Mouse (Mus musculus) thymus, adult 18-20 months (tissue): ENCODE measurements around the gene Psma2.

ENCODE experiments used
- DNase-seq, 2 experiments: peaks; one replicate each; pipeline ENCODE4 v3.0.0; 2022; ENCODE audit warnings: mixed read lengths in 2 of 2

The Psma2 gene

DNA sequence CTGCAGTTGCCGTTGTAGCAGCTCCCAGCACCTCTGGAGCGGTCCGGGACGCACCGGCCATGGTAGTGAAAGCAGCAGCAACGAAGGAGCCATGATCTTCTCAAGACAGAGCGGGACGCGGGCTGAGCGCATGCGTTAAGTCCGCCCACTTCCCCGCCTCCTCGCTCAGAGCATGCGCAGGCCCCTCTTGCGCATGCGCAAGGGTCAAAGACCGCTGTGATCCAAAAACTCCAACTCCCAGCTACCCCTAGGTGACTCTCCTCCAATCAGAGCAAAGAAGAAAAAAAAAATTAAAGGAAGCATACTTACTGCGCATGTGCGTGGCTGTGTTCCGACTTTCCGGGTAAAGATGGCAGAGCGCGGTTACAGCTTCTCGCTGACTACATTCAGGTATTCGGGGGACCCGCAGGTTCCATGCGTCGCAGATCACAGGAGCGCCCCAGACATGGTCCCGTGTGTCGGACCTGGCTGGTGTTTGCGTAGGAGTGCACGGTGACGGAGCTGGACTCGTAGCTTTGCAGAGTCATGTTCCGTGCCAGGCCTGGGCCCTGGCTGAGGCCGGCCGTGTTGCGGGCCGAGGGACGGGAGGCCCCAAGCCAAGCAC is at the start of gene Psma2, which contains the start of gene Mrpl32:
Gene Psma2 (plus strand): TSS at position 315 of the 604 bp plus-strand sequence.
Gene Mrpl32 (minus strand): TSS at position 240 of the 604 bp plus-strand sequence.
- DNase-seq = peak; percentile 96 to 98

DNA sequence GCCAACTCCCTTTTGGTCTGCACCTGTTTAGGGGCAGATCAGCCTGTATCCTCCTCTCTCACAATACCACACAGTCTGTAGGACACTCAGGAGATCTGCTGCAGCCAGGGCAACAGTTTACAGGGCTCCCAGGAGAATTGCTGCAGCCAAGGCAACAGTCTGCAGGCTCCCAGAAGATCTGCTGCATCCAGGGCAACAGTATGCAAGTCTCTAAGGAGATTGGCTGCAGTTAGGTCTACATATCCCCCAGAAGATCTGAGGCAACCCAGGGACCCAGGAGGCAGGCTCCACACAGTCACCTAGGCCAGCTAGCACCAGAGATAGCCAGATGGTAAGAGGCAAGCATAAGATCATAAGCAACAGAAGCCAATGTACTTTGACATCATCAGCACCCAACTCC is 38.9 kb upstream of the Psma2 start:
- DNase-seq = no peak

DNA sequence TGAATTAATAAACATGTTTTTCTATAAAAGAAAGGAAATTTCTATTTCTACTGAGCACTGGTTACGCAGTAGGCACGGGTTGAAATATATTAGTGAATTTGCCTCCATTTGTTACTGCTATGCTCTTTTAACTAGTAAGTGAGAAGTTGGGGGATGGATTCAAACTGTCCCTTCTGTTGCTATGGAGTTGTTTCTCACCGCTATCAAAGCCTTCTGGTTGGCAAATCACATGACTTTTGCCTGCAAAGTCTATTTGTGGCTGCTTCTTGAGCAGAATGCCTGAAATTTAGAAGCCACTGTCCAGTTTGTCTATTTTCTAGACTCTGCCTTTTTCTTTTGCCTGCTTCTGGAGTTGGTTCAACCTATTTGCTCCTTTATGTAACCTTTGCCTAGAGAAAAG is 32.6 kb upstream of the Psma2 start:
- DNase-seq = no peak

DNA sequence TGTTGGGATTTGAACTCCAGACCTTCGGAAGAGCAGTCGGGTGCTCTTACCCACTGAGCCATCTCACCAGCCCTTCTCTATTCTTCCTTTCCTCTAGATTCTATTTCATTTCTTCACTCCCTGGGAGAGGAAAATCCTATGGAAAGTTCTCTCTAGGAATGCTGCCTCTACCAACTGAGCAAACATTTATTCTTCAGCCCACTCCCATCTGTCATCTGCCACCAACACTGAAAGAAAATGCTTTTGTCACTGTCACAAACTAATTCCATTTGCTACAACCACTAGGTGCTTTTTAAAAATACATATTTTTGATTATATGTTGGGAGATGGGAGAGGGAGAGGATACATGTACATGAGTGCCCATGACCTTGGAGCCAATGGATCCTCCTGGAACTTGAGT is 10.3 kb upstream of the Psma2 start:
- no peak for DNase-seq

DNA sequence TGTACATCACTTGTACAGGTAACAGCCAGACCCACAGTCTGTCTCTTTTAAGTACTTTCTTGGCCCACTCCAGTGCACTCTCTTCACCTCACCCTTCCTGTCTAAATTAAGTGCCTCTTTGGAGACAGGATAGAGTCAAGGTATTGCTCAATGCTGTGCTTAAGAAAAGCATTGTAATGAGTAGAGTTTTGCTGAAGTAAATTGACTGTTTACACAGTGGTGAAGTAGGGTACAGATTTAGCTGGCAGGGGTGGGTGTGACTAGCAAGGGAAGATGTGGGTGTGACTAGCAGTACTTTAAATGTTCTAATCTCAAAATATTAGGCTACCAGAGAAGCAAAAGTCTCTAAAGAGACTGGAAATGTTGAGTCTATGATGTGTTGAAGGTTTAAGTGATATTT is 5.4 kb upstream of the Psma2 start:
- no peak for DNase-seq

DNA sequence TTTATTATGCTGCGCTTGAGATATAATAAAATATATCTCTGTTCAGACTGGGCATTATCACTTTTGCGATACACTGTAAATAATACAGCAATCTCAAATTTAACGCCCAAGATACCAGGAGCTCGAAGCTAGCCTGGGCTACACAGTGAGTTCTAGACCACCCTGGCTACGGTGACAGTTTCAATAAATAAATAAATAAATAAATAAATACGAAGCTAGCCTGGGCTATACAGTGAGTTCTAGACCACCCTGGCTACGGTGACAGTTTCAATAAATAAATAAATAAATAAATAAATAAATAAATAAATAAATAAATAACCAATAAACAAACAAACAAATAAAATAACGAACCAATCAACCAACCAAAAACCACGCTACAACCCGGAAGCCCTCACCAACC is 577 bp upstream of the Psma2 start:
- no peak for DNase-seq

DNA sequence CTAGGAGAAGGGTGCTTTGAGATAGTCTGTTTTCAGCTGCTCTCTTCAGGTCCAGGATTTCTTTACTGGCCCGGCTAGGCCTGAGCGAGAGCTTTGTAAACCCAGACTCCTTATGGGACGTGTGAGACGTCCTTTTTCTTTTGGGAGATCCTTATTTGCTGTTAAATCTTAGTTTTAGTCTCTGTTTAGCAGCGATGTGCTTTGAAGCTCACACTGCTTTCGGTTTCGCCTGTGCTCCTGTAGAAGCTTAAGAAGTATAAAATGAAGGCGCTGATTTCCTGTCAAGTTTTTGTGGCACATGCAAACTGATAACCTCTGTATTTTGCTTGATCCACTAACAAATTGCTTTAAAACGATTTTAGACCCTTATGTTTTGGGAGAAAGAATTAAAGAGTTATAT is 513 bp downstream of the Psma2 start:
- DNase-seq = no peak

DNA sequence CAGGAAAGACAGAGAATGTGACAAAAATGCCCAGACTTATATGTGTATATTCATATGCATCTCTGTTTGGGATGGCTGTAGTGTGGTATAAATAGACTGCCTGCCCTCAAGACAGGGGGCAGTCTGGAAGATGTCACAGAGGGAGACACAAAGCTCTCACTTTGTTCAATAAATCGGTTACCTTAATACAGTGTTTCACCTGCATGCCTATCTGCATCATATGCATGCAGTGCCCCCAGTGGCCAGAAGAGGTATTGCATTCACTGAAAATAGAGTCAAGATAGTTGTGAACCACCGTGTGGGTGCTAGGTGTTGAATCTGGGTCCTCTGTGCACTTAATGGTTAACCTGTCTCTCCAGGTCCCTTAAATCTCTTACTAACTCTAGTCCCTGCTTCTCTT is 5.7 kb downstream of the Psma2 start:
- peak; percentile 14 to 48 for DNase-seq

DNA sequence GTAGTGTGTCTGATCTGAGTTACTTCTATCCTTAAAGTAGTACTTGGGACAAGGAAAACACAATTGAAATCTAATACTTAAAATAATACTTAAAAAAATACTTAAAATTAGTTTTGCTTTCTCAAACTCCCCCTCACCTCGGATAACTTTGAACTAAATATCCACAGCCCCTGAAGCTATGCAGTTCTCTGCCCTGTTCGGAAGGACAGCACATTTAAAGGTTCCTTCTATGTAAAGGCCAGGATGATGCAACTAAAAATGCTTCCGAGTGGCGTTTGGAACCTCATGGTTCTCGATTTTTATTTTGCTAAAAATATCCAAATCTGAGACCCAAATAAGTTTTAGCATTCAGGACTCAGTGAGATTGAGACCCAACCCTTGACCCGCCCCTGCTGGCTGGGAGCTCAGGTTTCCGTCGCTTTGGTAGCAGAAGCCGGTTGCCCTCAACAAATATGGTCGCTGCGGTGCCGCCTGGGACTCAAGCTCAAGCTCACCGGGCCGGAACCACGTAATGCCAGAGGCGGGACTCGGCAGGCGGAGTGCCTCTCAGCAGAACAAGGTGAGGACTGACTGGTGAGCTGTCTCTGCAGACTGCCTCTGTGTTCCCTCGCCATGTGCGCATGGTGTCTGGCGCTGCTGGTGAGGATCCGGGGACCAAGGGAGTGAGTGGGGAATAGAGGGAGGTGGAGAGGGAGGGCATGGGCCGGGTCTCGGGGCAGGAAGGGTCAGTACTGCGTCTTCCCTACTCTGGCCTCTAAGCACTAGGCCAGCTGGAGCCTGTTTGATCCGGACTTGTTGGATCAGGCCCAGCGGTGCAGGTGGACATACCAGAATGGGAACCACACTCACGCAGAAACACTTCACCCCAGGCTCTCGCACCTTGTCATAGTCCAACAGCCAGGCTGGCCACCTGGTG is 16.9 kb downstream of the Psma2 start, which contains the start of gene AW209491:
Gene AW209491 (plus strand): TSS at position 429 of the 916 bp plus-strand sequence.
- DNase-seq = peak; percentile 90 to 92

DNA sequence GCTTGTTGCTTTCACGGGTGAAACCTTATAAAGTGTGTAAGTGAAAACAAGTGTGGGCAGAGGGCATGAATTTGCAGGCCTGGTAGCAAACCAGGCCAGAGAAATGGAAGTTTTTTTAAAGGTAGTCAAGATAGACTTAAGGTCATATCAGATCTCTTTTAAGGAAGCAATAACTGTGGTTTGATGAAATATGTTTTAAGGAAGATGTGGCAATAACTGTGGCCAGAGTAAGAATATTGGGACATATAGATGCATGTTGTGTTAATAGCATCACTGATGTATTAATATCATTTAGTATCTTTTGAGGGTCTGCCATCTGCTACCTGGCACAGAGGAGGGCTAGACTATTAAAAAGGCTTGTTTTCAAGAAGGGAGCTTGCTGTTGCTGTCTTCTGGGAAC is 27.0 kb downstream of the Psma2 start:
- no peak for DNase-seq

DNA sequence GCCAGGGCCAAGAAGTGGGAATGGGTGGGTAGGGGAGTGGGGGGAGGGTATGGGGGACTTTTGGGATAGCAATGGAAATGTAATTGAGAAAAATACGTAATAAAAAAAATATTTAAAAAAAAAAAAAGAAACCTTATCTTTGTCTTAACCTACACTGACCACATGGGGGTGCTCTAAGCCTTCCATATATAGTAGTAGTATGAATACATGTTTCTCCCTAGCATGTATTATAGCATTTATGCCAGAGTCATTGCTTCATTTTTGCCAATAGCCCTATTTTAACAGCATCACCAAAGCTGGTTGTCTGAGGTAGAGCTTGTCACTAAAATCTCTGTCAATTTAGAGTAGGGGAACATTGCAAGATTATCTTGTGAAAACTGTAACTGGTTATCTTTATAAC is 36.3 kb downstream of the Psma2 start:
- no peak for DNase-seq

DNA sequence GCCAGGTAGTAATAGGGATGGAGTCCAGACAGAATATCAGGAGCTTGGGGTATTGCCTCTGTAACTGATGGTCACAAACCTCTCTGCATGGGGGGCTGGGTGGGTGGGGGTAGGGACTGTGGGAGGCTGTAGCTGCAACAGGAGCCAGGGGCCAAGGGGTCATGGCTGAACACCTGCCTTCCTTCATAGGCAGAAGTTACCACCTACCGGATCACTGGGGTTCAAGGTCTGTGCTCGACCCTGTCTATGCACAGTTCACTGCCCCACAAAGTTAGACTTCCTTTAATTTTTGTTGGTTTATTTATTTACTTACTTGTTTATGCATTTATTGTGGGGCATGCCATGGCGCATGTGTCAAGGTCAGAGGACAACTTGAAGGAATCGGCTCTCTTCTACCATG is 54.1 kb downstream of the Psma2 start:
- DNase-seq = no peak

DNA sequence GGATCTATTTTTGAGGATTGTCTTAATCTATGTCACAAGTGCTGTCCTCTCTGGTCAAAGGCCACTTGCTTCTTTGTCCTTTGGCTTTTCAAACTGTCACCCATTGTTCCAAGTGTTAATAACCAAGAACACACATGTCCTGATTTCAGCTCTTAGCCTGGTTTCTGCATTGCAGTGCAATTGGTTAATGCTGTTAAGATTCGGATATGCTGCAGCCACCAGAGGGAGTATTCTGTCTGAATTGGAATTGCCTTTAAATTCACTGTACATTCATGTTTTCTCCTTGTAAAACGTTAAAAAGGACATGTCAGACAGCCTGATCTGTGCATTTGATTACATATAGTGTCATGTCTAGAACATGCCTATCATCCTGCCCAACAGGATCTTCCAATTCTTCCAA is 57.3 kb downstream of the Psma2 start:
- no peak for DNase-seq

DNA sequence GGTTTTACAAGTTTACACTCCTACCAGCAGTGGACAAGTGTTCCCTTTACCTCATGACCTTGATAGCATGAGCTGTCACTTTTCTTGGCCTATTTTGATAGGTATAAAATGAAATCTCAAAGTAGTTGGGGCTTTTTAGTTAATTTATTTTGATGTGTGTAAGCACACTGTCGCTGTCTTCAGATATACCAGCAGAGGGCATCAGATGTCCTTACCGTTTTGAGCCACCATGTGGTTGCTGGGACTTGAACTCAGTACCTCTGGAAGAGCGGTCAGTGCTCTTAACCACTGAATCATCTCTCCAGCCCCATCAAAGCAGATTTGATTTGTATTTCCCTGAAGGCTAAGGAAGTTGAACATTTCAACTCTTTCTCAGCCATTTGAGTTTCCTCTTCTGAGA is 75.9 kb downstream of the Psma2 start:
- no peak for DNase-seq

DNA sequence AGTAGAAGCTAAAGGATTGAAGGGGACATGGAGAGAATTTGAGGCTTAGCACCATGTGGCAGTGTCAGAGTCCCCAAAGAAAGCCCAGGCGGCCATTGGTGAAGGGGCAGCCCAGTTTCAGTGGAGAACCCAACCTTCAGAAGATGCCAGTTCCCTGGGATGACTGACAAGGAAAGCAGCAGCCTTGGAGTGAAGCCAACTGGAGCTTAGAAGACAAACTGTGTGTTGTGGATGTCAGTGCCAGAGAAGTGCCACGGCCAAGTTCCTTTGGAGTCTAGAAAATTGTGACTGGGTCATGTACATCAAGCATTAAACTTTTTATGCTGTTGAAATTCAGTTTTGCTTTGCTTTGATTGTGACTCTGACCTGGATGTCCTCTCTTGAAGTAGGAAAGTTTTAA is 103.8 kb downstream of the Psma2 start:
- no peak for DNase-seq

DNA sequence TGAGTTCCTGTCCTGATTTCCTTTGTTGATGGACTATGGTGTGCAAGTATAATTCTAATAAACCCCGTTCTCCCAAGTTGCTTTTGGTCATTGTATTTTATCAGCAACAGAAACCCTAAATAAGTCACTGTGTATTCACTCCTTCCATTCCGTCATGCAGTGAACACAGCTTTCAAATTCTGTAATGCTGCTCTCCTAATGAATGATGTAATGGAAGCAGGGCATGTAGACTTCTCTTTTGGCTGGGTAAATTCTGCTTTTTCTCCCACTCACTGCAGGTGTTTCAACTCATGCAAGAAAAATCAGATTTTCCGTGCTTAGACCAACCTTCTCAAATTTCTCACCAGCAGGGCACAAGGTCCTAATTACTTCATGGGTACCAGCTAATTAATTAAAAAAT is 104.7 kb downstream of the Psma2 start:
- DNase-seq = no peak
